Mouse (Mus musculus) heart, postnatal 36 days (tissue): ENCODE measurements around the gene Camk1d. TPM values are rescaled to one million over a fixed set of nuclear protein-coding genes. Genes with fewer than 3 reads are reported as not detected.

Source experiments
- DNase-seq, 2 experiments: peaks; one replicate each; pipeline ENCODE4 v3.0.0; 2021 to 2022
- intact Hi-C: fragments of 180-260 bp; cut with DNase I; formaldehyde crosslinking; loops from one replicate; pipeline ENCODE4 v1.15.1; 2025
- total RNA-seq, 2 experiments: library from RNA; stranded (reverse); gene quantifications; 2 replicates each; pipeline ENCODE4 v1.2.3; 2021

Camk1d gene
- 1 to 10 TPM; 3.6 to 5.2 TPM for total RNA-seq

DNA sequence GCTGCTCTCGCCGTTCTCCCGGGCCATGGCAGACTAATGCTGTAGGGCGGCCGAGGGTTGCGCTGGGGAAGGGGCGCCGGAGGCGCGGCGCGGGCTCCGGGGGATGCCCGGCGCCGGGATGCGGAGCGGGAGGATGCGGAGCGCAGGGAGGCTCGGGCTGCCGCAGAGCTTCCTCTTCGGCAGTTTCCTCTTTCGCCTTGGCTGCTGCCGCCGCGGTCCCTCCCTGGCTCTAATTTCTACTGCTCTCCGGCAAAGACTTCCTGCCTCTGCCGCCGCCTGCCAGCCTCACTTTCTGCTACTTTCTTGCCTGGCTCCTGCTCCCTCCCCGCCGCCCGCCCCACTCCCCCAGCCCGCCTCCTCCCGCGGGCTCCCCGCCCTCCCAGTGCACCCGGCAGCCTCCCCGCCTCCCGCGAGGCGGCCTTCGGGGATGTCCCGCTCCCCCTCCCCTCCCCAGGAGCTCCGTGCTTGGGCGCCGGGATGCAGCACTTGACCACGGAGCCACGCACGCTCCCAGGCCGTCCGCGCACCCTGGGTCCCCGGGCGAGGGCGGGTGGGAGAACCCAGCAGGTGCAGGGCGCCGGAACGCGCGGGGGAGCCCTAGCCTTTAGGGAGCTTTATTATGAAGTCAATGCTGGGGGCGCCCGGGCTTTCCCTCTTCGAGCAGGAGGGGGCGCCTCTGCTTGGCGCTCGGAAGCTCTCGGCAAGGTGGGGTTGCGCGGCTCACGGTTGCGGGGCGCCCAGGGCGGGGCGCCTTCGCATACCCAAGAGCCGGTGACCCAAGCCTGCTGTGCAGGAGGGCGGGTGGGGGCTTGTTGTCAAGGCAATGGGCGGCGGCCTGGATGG is at the start of gene Camk1d:
Gene Camk1d (minus strand): TSS at position 305 of the 843 bp plus-strand sequence.
- intact Hi-C loops: loop anchor here (5.0 kb wide), 2 partner anchors 53 to 262 kb away; no protein-coding TSS in a partner anchor
- DNase-seq: peak; percentile 73 to 83

- intact Hi-C loops: no loop called here
- no peak for DNase-seq
Measured at GRCm38 (mm10) chr2:5762031-5762430, 47.7 kb upstream of the Camk1d start.

DNA sequence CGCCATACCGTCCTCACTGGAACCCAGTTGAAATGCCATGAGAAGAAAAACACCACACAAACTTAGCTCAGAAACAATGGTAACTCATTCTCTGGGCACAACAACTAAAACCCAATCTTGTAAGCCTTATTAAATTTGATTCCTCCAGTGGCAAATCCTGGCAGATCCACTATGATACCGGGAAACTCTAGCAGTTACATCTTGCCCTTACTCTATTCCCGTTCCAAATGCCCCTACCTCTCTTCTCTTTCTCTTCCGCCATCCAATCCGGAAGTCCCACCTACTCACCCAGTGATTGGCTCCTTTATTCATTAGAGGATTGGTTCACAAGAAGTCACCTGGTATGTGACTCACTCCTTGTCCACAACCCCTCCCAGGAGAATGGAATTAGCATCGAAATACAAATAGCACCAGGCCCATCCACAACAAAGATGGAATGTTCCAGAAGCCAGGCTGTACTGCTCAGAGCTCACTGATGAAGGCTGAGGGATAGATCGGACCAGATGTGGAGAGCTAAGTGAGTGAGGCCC is 46.2 kb upstream of the Camk1d start:
- DNase-seq: no peak
- intact Hi-C loops: no loop called here

DNA sequence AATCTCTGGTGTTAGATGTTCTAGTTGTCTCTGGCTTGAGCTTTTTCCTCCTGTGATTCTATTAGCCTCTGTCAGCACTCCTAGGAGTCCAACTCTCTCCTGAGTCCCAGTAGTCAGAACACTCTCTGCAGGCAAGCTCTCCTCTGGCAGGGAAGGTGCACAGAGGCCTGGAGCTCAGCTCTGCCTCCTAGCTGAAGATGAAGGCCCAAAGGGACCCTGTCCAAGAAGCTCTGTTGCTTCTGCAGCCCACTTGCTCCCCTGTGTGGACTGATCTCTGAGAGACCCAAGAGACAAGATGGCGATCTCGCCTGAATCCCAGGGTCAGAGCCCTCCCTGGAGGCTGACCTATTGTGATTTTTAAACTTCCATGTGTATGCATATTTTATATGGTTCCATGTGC is 44.3 kb upstream of the Camk1d start:
- intact Hi-C loops: no loop called here
- DNase-seq: no peak

GRCm38 (mm10) chr2:5750872-5751271 is 36.6 kb upstream of the Camk1d start:
- intact Hi-C loops: no loop called here
- DNase-seq: no peak

DNA sequence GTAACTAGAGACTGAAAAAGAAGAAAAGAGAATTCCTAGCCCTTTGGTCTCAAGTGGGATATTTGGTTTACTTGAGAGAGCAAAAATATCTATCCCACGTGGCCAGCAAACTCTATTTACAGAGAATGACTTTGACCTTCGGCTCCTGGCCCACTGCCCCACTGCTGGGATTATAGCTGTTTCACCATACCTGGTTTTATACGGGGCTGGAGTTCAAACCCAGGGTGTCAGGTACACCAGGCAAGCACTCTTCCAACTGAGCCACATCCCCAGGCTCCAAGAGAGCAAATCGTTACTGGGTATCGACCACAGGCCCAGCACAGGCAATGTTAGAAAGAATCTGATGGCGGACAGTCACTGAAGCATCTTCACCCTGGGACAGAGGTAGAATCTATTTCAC is 34.9 kb upstream of the Camk1d start:
- intact Hi-C loops: no loop called here
- DNase-seq: no peak

GRCm38 (mm10) chr2:5747545-5748043 is 33.3 kb upstream of the Camk1d start:
- DNase-seq: no peak
- intact Hi-C loops: no loop called here

GRCm38 (mm10) chr2:5746529-5746928 is 32.2 kb upstream of the Camk1d start:
- DNase-seq: no peak
- intact Hi-C loops: no loop called here

DNA sequence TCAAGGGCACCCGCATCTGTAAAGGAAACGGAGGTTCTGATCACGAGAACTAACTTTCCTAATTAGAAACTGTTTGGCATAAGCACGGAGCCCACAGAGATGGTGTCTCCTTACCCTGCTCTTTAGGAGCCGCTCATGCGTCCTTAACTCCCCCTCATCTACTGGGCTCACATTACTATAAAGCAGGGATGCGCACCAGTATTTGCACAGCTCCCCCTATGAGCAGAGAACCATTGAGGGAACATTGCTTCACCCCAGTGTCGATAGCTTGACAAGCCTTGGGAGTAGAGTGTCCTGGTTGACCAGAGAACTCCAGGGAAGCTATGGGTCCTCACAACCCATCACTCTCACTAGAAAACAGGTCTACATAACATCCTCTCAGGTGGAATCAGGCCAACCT is 29.6 kb upstream of the Camk1d start:
- no peak for DNase-seq
- intact Hi-C loops: no loop called here

DNA sequence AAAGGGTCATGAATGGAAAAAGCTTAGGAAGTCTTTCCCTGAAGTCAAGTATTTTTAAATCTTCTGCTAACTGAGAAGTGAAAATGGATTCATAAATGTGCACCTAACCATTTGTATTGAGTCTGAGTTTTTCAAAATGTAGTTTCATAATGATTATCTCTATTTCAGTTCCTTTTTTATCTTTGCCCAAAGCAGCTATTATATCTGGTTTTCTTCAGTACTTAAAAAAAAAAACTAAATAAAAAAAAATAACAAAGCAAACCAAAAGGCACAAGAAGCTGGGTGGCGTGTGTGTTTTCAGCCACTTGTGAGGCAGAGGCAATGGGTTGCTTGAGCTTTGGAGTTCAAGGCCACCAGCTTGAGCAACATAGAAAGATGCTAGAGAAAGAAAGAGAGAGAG is 26.6 kb upstream of the Camk1d start:
- intact Hi-C loops: no loop called here
- no peak for DNase-seq

GRCm38 (mm10) chr2:5735881-5736280 is 21.6 kb upstream of the Camk1d start:
- DNase-seq: no peak
- intact Hi-C loops: no loop called here

GRCm38 (mm10) chr2:5733300-5734085 is 19.2 kb upstream of the Camk1d start:
- intact Hi-C loops: no loop called here
- DNase-seq: no peak

GRCm38 (mm10) chr2:5732047-5732446 is 17.7 kb upstream of the Camk1d start:
- DNase-seq: no peak
- intact Hi-C loops: no loop called here

GRCm38 (mm10) chr2:5730364-5730792 is 16.1 kb upstream of the Camk1d start:
- intact Hi-C loops: no loop called here
- no peak for DNase-seq

GRCm38 (mm10) chr2:5729931-5730330 is 15.6 kb upstream of the Camk1d start:
- intact Hi-C loops: no loop called here
- no peak for DNase-seq

- DNase-seq: no peak
- intact Hi-C loops: no loop called here
Measured at GRCm38 (mm10) chr2:5725028-5725701, 10.8 kb upstream of the Camk1d start.

DNA sequence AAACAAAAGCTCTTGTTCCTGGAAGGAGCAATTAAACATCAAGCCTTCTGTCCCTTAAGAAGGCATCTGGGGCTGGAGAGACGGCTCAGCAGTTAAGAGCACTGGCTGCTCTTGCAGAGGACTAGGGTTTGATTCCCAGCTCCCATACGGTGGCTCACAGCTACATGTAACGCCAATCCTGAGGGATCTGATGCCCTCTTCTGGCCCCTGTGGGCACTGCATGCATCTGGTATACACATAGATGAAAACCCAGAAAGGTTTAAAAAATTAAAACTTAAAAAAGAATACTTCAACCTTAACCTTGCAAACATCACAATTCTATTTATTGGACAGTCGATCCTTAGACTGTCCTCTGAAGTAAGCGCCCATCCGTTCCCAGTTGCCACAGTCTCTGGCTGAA is 3.4 kb upstream of the Camk1d start:
- intact Hi-C loops: loop anchor here (5.0 kb wide), 2 partner anchors 50 to 265 kb away; no protein-coding TSS in a partner anchor

DNA sequence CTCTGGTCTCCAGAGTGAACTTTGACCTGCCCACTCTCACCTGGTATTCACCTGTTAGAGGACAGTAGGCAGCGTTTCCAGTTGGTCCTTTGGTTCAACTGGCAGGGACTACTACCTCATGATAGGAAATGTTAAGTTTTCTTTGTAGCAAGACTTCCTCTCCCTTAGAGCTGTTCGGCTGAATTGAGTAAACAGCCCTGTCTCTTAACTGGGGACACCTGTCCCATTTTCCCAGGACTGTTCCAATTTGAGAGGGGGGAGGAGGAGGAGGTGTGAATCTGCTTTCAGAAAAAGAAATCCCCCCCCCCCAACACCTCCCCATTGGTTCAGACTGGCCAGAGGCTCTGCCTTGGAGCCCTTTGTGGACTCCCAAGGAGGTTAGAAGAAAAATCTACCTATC is 1.2 kb upstream of the Camk1d start:
- DNase-seq: no peak
- intact Hi-C loops: loop anchor here (5.0 kb wide), 2 partner anchors 52 to 263 kb away; no protein-coding TSS in a partner anchor

More for the DNA sequence above, 3.4 kb upstream of the Camk1d start:
- DNase-seq: no peak

DNA sequence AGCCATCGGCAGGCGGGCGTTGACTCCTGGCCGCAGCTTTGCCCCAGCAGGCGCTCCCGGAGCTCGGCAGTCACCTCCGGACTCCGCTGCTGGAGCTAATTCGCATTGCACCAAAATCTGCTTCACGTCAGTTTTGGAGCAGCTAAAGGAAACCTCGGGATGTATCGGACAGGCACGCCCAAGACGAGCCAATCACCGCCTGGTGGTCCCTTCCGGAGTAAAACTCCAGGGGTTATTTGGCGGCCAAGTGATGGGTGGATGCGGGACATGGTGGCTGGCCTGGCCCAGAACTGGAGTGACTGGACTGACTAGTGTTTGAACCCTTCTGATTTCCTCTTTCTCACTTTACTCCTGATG is 717 bp upstream of the Camk1d start:
- intact Hi-C loops: loop anchor here (5.0 kb wide), 2 partner anchors 52 to 263 kb away; no protein-coding TSS in a partner anchor
- DNase-seq: no peak
